Mouse (Mus musculus): ENCODE measurements around the gene Esm1. TPM values are rescaled to one million over a fixed set of nuclear protein-coding genes. Genes with fewer than 3 reads are reported as not detected.

The Esm1 gene
- polyA plus RNA-seq, 1 experiment, result not detected

- no peak overlapping the region for H3K4me3 ChIP-seq (ENCODE audit: low read depth, low read length)
- H3K36me3 ChIP-seq (ENCODE audit: control insufficient read depth, insufficient read depth, low read length, poor library complexity, severe bottlenecking), result no peaks in the 10 kb centered on the region
- no peaks in the 10 kb centered on the region for H3K4me1 ChIP-seq (ENCODE audit: control insufficient read depth, insufficient read depth, low read length)
- H3K9ac ChIP-seq (ENCODE audit: low read depth, poor library complexity, severe bottlenecking), result no peak overlapping the region
- H3K9me3 ChIP-seq (replicated peaks; ENCODE audit: control insufficient read depth, insufficient read depth, low read length, poor library complexity, severe bottlenecking), result 0 out of 2 replicates have a peak, but pooled peaks cover 5% of the 10 kb centered on the region
- 0 out of 2 replicates have a peak, but pooled peaks cover 2% of the 10 kb centered on the region for H3K27me3 ChIP-seq (ENCODE audit: control insufficient read depth, insufficient read depth, low read length, poor library complexity, severe bottlenecking)
- no peak overlapping the region for H3K27ac ChIP-seq (ENCODE audit: insufficient read depth, low read length)
- TF ChIP-seq CTCF (IDR thresholded peaks at IDR 0.05; ENCODE audit: low read depth, low read length), result no peak
- TF ChIP-seq EP300 (IDR thresholded peaks at IDR 0.05; ENCODE audit: insufficient read depth, low read depth, low read length), result no peak
- no peak for TF ChIP-seq POLR2A (IDR thresholded peaks at IDR 0.05; ENCODE audit: insufficient read depth, low read length)
Observed at GRCm38 (mm10) chr13:113183720-113184119, 25.7 kb upstream of the Esm1 start.

GRCm38 (mm10) chr13:113196808-113197674 is 12.4 kb upstream of the Esm1 start:
- Histone ChIP-seq H3K27ac (ENCODE audit: insufficient read depth, low read length) (no peak overlapping the region), H3K4me3 (ENCODE audit: low read depth, low read length) (no peak overlapping the region), H3K9me3 (replicated peaks; ENCODE audit: control insufficient read depth, insufficient read depth, low read length, poor library complexity, severe bottlenecking) (no peaks in the 10 kb centered on the region), H3K36me3 (ENCODE audit: control insufficient read depth, insufficient read depth, low read length, poor library complexity, severe bottlenecking) (no peaks in the 10 kb centered on the region), H3K4me1 (ENCODE audit: control insufficient read depth, insufficient read depth, low read length) (peaks cover 2% of the 10 kb centered on the region), H3K27me3 (ENCODE audit: control insufficient read depth, insufficient read depth, low read length, poor library complexity, severe bottlenecking) (no peaks in the 10 kb centered on the region), H3K9ac (ENCODE audit: low read depth, poor library complexity, severe bottlenecking) (no peak overlapping the region)
- no peak for TF ChIP-seq CTCF (IDR thresholded peaks at IDR 0.05; ENCODE audit: low read depth, low read length)
- no peak for TF ChIP-seq POLR2A (IDR thresholded peaks at IDR 0.05; ENCODE audit: insufficient read depth, low read length)
- no peak for TF ChIP-seq EP300 (IDR thresholded peaks at IDR 0.05; ENCODE audit: insufficient read depth, low read depth, low read length)

- Histone ChIP-seq H3K27ac (ENCODE audit: insufficient read depth, low read length) (no peak overlapping the region), H3K9ac (ENCODE audit: low read depth, poor library complexity, severe bottlenecking) (no peak overlapping the region), H3K9me3 (replicated peaks; ENCODE audit: control insufficient read depth, insufficient read depth, low read length, poor library complexity, severe bottlenecking) (no peaks in the 10 kb centered on the region), H3K27me3 (ENCODE audit: control insufficient read depth, insufficient read depth, low read length, poor library complexity, severe bottlenecking) (no peaks in the 10 kb centered on the region), H3K36me3 (ENCODE audit: control insufficient read depth, insufficient read depth, low read length, poor library complexity, severe bottlenecking) (no peaks in the 10 kb centered on the region), H3K4me1 (ENCODE audit: control insufficient read depth, insufficient read depth, low read length) (peaks cover 2% of the 10 kb centered on the region), H3K4me3 (ENCODE audit: low read depth, low read length) (no peak overlapping the region)
- no peak for TF ChIP-seq POLR2A (IDR thresholded peaks at IDR 0.05; ENCODE audit: insufficient read depth, low read length)
- no peak for TF ChIP-seq CTCF (IDR thresholded peaks at IDR 0.05; ENCODE audit: low read depth, low read length)
- no peak for TF ChIP-seq EP300 (IDR thresholded peaks at IDR 0.05; ENCODE audit: insufficient read depth, low read depth, low read length)
Observed at GRCm38 (mm10) chr13:113197872-113198502, 11.5 kb upstream of the Esm1 start.

GRCm38 (mm10) chr13:113199331-113199730 is 10.1 kb upstream of the Esm1 start:
- Histone ChIP-seq H3K4me1 (ENCODE audit: control insufficient read depth, insufficient read depth, low read length) (peaks cover 2% of the 10 kb centered on the region), H3K27me3 (ENCODE audit: control insufficient read depth, insufficient read depth, low read length, poor library complexity, severe bottlenecking) (no peaks in the 10 kb centered on the region), H3K9me3 (replicated peaks; ENCODE audit: control insufficient read depth, insufficient read depth, low read length, poor library complexity, severe bottlenecking) (no peaks in the 10 kb centered on the region), H3K4me3 (ENCODE audit: low read depth, low read length) (no peak overlapping the region), H3K36me3 (ENCODE audit: control insufficient read depth, insufficient read depth, low read length, poor library complexity, severe bottlenecking) (no peaks in the 10 kb centered on the region), H3K27ac (ENCODE audit: insufficient read depth, low read length) (no peak overlapping the region), H3K9ac (ENCODE audit: low read depth, poor library complexity, severe bottlenecking) (no peak overlapping the region)
- TF ChIP-seq EP300 (IDR thresholded peaks at IDR 0.05; ENCODE audit: insufficient read depth, low read depth, low read length) (no peak), CTCF (IDR thresholded peaks at IDR 0.05; ENCODE audit: low read depth, low read length) (no peak), POLR2A (IDR thresholded peaks at IDR 0.05; ENCODE audit: insufficient read depth, low read length) (no peak)

GRCm38 (mm10) chr13:113200726-113201125 is 8.7 kb upstream of the Esm1 start:
- Histone ChIP-seq H3K4me3 (ENCODE audit: low read depth, low read length) (no peak overlapping the region), H3K27ac (ENCODE audit: insufficient read depth, low read length) (no peak overlapping the region), H3K4me1 (ENCODE audit: control insufficient read depth, insufficient read depth, low read length) (peaks cover 2% of the 10 kb centered on the region), H3K9ac (ENCODE audit: low read depth, poor library complexity, severe bottlenecking) (no peak overlapping the region), H3K9me3 (replicated peaks; ENCODE audit: control insufficient read depth, insufficient read depth, low read length, poor library complexity, severe bottlenecking) (no peaks in the 10 kb centered on the region), H3K27me3 (ENCODE audit: control insufficient read depth, insufficient read depth, low read length, poor library complexity, severe bottlenecking) (no peaks in the 10 kb centered on the region), H3K36me3 (ENCODE audit: control insufficient read depth, insufficient read depth, low read length, poor library complexity, severe bottlenecking) (no peaks in the 10 kb centered on the region)
- TF ChIP-seq EP300 (IDR thresholded peaks at IDR 0.05; ENCODE audit: insufficient read depth, low read depth, low read length) (no peak), CTCF (IDR thresholded peaks at IDR 0.05; ENCODE audit: low read depth, low read length) (no peak), POLR2A (IDR thresholded peaks at IDR 0.05; ENCODE audit: insufficient read depth, low read length) (no peak)

- Histone ChIP-seq H3K9me3 (replicated peaks; ENCODE audit: control insufficient read depth, insufficient read depth, low read length, poor library complexity, severe bottlenecking) (no peaks in the 10 kb centered on the region), H3K27me3 (ENCODE audit: control insufficient read depth, insufficient read depth, low read length, poor library complexity, severe bottlenecking) (no peaks in the 10 kb centered on the region), H3K4me3 (ENCODE audit: low read depth, low read length) (no peak overlapping the region), H3K9ac (ENCODE audit: low read depth, poor library complexity, severe bottlenecking) (no peak overlapping the region), H3K4me1 (ENCODE audit: control insufficient read depth, insufficient read depth, low read length) (peaks cover 2% of the 10 kb centered on the region), H3K27ac (ENCODE audit: insufficient read depth, low read length) (no peak overlapping the region), H3K36me3 (ENCODE audit: control insufficient read depth, insufficient read depth, low read length, poor library complexity, severe bottlenecking) (no peaks in the 10 kb centered on the region)
- TF ChIP-seq EP300 (IDR thresholded peaks at IDR 0.05; ENCODE audit: insufficient read depth, low read depth, low read length) (no peak), POLR2A (IDR thresholded peaks at IDR 0.05; ENCODE audit: insufficient read depth, low read length) (no peak), CTCF (IDR thresholded peaks at IDR 0.05; ENCODE audit: low read depth, low read length) (no peak)
Observed at GRCm38 (mm10) chr13:113201631-113202030, 7.8 kb upstream of the Esm1 start.
